Mouse (Mus musculus): ENCODE measurements around the gene Vasp.
A peak's percentile ranks its signal among the peaks of the same experiment; 100 is the strongest.

DNA sequence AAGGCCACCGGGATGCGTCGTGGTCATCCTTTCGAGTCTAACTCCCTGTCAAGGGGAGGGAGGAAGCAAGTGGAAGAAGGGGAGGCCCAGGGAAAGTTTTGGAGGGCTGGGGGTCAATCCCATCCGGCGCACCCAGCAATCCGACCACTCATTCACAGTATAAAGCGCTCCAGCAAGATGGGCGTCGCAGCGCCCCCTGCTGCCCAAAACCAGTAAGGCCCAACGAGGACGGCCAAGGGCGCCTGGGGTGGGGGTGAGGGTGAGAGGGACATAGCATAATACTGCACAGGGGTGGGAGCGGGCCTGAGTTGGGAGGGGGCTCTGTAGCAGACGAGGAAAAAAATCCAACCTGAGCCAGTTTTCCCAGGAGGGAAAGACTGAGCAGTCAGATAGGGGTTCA is 32.2 kb upstream of the Vasp start:
- peak; percentile 86 for TF ChIP-seq CTCF (IDR thresholded peaks at IDR 0.05; ENCODE audit: low read depth, low read length)
- TF ChIP-seq POLR2A (IDR thresholded peaks at IDR 0.05; ENCODE audit: borderline replicate concordance, low read depth, low read length): no peak

Data from bone marrow macrophage, adult 2 months (primary cell).